Mouse (Mus musculus) heart, postnatal 10 days (tissue): ENCODE measurements around the gene Rtkn2. TPM values are rescaled to one million over a fixed set of nuclear protein-coding genes. Genes with fewer than 3 reads are reported as not detected.
"Not testable (repeated sequence)": the region's sequence is repeated elsewhere in the genome, so short reads cannot be mapped to it uniquely, and the experiment has no call there.

Source experiments
- DNase-seq, 2 experiments: peaks; one replicate each; pipeline ENCODE4 v3.0.0; 2021
- intact Hi-C: fragments of 180-260 bp; cut with DNase I; formaldehyde crosslinking; loops from one replicate; pipeline ENCODE4 v1.15.1; 2025
- total RNA-seq, 2 experiments: library from RNA; stranded (reverse); gene quantifications; 2 replicates each; pipeline ENCODE4 v1.2.3; 2021

Rtkn2 gene
- total RNA-seq, 2 experiments from 2014 or later, result 1.7 to 1.8 TPM

DNA sequence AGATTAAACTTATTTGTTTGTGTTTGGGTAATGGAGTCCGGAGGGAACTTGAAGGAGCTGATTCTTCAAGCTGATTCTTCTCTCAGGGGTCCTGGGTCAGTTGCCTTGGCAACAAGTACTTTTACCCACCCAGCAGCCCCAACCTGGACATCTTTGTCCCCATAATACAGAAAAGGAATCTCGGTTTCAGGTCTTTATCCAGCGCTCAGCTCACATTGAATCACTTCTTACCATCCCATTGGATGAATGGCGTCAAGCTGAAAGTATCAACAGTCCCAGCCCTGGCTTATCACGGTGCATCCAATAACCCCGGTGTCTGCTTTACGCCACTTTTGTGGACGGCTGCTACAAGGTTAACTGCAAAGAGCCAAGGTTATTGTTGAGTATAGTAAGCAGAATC is 89.1 kb downstream of the Rtkn2 start:
- no peak for DNase-seq
- intact Hi-C loops, result no loop called here

DNA sequence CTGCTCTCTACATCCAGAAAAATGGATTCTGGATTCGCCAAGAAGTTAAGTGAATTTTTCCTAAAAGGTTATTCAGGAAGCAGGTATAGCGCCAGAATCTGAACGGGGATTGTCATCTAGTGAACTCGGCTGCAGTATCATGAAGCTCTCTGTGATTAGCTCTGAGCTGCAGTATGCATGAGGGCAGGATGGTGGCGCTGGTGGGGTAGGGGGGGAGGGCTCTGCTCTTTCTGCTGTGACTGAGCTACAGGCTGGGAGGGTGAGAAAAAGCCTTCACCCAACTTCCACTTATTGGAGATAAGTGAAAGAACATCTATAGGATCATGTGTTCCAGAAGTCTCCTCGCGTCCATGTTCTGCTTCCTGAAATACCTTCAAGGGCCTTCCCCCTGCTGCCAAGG is 91.7 kb downstream of the Rtkn2 start:
- intact Hi-C loops, result no loop called here
- DNase-seq, result no peak

DNA sequence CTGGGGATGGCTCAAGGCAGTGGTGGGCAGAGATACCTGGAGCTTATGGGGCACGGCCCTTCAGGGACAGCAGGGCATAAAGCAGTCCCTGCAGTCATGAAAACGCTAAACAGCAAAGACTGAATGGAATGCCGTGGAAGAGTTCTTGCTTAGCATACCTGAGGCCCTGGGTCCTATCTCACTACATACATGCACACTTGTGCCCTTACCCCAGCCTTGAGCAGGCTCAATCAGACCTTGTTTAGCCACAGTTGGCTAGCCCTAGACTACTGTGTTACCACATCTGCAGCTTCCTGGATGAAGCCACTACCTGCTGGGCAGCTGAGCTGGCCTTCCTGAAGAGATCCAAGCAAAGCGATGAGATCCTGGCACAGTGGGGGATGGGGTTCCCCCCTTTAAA is 93.3 kb downstream of the Rtkn2 start:
- intact Hi-C loops, result no loop called here
- DNase-seq, result no peak

DNA sequence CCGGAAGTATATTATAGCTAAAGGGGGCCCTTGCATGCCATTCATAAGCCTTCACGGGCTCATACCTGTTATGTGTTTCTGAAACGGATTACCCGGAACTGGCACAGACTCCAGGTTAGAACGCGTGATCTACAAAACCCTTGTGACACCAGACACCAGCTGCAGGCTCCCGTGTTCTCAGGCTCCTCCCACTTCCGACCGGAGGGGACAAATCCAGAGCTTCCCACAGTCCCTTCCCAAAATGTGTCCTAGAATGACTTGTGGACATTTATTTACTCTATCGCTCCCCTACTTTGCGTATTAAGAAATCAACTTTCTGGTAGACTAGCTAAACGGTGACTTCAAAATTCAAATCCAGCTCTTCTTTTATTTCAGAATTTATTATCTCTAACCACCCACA is 94.9 kb downstream of the Rtkn2 start:
- intact Hi-C loops, result no loop called here
- no peak for DNase-seq

DNA sequence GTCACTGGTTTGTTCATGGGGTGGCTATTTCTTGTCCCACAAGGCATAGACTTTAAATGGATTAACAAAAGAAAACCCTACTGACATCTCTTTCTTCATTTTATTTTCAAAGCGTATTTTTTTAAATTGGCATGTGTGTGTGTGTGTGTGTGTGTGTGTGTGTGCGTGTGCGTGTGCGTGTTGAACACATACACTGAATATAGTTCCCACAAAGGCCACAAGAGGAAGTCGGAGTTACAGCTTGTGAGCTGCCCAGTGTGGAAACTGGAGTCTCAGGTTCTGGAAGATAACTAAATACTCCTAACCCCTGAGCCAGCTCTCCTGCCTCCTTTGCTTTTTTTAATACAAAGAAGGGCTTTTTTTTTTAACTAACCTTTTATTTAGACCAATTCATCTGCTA is 95.8 kb downstream of the Rtkn2 start:
- intact Hi-C loops, result no loop called here
- no peak for DNase-seq

DNA sequence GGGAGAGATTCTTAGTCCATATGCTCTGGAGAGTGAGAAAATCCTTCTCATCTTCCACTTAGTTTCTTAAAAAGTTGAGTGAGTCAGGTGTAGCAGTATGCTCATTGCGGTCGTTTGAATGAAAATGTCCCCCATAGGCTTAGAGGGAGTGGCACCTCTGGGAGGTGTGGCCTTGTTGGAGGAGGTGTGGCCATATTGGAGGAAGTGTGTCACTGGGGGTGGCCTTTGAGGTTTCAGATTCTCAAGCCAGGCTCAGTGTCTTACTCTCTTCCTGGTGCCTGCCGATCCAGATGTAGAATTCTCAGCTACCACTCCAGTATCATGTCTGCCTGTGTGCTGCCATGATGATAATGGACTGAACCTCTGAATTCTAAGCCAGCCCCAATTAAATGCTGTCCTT is 99.3 kb downstream of the Rtkn2 start:
- no peak for DNase-seq
- intact Hi-C loops, result no loop called here

DNA sequence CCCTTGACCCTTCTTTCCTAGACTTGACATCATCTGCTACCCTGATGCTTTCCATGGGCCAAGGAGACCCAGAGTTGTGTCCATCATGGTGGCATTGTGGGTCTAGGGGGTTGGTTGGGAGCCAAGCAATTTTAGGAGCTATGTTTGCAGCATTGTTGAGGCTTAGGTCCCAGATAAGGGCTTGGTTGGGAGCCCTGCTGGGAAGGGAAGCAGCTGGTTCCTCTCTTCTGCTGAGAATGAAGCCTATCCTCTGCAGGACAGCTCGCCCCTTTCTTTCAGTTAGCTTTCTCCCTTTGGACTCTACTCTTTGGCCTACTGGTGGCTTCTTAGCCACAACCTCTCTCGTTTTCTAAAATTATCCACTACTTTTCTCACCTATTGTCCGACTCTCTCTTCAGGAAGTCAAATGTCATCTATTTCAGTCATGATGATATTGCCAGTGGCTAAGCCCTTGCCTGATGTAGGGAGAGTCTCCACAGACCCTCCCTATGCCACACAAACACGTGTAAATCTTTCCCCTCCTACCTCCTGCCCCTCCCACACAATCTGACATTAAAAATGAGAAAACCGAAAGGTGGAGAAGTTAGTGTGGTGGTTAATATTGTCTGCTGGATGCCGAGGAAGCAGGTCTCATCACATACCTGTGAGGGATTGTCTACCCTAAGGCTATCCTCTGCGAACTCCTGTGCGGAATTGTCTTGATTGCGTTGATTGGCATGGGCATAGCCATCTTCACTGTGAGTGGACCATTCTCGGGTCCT is 100.7 kb downstream of the Rtkn2 start:
- DNase-seq, result no peak
- intact Hi-C loops, result loop anchor here (5.0 to 10.0 kb wide), 2 partner anchors 73 to 215 kb away; no protein-coding TSS in a partner anchor

DNA sequence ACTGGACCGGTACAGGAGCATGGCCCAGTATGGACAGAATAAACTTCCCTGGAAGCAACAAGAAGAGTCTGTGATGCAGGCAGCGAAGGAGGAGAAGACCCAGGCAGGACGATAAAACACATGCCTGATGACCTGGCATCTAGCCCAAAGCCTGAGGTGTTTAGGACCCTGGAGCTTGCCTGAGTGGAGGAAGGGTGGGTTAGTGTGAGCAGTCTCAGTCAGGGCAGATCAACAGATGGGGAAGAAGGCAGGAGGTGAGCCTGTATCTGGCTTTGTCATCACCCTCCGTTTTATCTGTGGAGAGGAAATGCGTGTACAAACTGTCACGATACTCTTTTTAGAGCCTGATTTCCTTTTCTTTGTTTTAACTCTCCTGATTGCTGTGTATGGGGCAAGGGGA is 102.3 kb downstream of the Rtkn2 start:
- intact Hi-C loops, result loop anchor here (5.0 to 10.0 kb wide), 2 partner anchors 74 to 217 kb away; no protein-coding TSS in a partner anchor
- peak; percentile 51 to 62 for DNase-seq

DNA sequence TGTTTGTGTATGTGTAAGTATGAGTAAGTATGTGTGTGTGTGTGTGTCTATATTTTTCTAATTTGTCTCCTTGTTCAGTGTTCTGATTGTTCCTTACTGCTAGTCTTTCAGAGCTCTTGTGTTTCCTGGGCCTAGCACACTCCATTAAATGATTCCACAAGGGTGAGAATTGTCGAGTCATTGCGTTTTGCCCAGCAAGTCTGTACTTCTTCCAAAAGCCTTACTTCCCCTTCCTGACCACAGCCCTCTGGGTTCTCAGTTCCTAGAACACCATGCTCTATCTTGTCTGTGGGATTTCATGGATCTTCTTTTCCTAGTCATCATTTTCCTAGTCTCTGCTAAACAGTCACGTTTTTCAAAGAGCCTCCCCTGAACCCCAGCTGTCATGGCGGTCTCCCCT is 106.2 kb downstream of the Rtkn2 start:
- intact Hi-C loops, result loop anchor here (10.0 kb wide), 1 partner anchor 221 kb away; no protein-coding TSS in a partner anchor
- DNase-seq, result no peak

DNA sequence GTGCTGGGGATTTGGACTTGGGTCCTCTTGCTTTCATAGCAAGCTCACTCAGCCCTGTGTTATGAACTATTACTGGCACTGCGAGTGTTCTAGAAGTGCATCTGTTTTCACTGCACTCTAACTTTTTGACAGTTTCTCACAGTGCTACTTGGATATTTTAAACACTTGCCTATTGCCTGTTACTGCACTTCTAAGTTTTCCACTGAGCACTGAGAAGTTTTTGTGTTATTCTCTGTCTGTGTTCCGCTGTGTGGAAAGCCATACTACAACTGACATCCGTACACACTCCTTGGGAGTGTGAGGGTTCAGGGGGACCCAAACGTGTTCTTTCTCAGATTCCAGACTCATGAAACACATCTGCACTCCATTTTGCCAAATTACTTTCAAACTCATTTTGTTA is 107.6 kb downstream of the Rtkn2 start:
- intact Hi-C loops, result loop anchor here (10.0 kb wide), 1 partner anchor 222 kb away; no protein-coding TSS in a partner anchor
- DNase-seq, result no peak

DNA sequence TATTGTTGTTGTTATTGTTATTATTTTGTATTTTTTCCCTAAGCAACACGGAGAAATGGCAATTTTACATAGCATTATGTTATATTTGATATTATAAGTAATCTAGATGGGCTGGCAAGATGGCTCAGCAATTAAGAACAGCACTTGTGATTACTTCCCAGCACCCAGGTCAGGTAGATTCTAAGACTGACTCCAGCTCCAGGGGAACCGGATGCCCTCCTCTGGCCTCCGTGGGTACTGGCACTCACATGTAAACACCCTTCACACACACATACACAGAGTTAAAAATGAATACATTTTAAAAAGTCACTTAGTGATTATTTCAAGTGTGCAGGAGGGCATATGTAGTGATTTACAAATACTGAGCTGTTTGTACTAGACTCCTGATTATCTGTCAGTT is 108.4 kb downstream of the Rtkn2 start:
- intact Hi-C loops, result loop anchor here (10.0 kb wide), 1 partner anchor 223 kb away; no protein-coding TSS in a partner anchor
- DNase-seq, result no peak

DNA sequence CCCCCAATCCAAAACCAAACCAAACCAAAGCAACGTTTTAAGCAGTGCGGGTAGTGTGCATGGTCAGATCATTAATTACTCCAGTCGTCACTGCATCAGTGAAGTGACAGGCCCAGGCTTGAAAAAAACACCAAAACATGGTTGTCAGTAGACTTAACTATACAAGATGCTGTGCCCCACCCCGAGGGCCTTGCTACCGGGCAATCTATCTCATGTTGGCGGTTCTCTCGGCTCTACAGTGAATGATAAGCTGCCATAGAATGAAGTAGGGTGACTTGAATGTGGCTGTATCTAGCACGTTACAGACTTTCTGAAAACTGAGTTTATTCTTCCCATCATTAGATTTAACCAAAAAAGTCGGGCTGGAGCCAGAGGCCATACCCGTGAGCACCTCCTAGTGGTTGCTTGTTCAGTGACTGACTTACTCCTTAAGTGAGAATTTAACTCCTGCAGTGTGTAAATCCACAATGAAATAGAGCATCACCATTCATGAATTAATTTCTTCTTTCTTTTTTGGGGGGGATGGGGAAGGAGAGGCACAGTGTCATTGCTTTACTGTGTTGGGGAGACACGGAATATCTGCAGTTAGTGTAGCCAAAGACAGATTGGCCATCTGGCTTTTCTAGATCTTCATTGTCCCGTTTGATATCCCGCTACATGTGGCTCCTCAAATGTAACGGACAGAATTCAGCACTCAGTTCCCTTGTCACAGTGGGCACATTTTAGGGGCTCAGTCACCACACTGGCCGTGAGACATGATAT is 110.2 kb downstream of the Rtkn2 start:
- intact Hi-C loops, result loop anchor here (2.0 to 10.0 kb wide), 3 partner anchors 38 to 225 kb away; no protein-coding TSS in a partner anchor
- DNase-seq, result peak; percentile 63 to 71

DNA sequence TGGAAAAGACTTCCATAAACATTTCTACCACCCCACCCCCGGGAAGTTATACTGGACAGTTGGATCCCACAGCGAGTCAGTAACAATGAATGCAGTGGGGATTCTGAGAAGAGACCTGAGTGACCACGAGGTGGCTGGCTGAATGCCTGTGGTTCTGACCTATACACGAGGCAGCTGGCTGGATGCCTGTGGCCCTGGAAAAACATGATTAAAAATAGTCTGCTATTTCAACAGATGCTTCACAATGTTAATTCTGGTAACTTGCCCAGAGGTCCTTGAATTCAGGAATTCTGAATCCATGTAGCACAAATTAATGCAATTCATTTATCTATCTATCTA is 110.8 kb downstream of the Rtkn2 start:
- DNase-seq, result peak; percentile 96
- intact Hi-C loops, result loop anchor here (2.0 to 5.0 kb wide), 2 partner anchors 37 to 49 kb away; no protein-coding TSS in a partner anchor

DNA sequence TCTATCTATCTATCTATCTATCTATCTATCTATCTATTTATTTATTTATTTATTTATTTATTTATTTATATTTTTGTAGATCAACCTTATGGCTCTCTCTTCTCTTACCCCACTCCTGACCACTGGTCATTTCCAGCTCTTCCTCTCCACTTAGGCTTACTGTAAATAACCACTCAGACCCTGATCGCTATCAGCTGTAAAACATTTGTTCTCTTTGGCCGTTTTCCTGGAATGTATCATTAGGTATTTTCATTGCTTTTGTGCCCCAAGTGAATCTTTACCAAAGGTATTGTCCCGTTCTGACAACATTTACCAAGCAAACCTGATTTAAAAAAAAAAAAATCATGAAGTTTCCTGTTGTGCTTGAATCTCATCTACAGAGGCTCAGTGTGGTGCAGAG is 111.2 kb downstream of the Rtkn2 start:
- no peak for DNase-seq
- intact Hi-C loops, result loop anchor here (2.0 to 5.0 kb wide), 2 partner anchors 37 to 48 kb away; no protein-coding TSS in a partner anchor

DNA sequence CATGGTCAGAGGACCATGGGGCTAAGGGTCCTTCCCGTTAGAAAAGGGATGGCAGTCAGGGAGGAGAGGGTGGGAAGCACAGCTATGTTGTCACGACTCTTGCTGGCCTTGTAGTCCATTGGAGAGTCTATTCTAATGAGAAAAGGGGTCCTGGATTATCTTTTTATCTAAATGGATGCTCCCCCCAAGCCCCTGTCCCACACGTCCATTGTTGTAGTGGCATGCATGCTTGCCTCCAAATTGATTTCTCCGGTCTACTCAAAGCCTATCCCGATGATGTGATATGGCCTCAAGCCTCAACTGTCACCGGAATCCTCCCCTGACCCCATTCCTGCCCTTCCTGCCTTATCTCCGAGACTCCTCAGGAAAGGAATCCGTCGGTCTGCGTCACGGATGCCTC is 111.6 kb downstream of the Rtkn2 start:
- no peak for DNase-seq
- intact Hi-C loops, result loop anchor here (2.0 to 5.0 kb wide), 2 partner anchors 36 to 48 kb away; no protein-coding TSS in a partner anchor

DNA sequence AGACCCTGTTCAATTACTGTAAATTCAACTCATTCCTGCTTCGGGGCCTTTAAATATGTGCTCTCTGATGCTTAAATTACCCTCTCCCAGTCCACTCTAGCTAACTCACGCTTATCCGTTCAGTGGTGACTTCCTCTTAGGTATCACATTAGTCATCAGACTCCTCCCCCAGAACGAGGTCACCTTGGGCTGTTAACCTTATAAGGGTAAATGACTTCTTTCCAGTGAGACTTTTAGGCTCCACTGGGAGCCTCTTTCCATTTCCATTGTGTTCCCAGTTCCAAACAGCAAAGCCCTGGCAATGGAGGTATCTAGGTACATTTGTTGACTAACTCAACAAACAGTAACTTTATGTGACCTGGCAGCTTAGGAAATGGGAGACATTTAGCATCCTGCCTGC is 112.5 kb downstream of the Rtkn2 start:
- DNase-seq, result no peak
- intact Hi-C loops, result loop anchor here (2.0 to 5.0 kb wide), 2 partner anchors 35 to 47 kb away; no protein-coding TSS in a partner anchor

DNA sequence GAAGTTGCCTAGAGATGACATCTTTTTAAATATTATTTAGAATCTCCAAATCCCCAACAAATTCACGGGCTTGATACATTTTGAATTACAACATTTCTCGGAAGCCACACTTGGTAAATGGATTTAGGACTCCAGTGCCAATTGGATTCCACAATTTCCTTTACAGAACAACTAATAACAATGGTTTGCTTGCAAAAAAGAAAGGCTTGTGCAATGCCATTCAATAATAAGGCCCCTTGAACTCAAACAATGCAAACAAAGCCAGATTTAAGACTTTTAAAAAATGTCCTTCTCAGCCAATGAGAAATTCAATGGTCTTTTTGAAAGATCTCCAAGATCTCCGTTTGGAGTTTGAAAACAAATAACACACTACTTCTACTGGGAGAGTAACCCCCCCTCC is 114.1 kb downstream of the Rtkn2 start:
- no peak for DNase-seq
- intact Hi-C loops, result loop anchor here (5.0 kb wide), 1 partner anchor 34 kb away; no protein-coding TSS in a partner anchor

DNA sequence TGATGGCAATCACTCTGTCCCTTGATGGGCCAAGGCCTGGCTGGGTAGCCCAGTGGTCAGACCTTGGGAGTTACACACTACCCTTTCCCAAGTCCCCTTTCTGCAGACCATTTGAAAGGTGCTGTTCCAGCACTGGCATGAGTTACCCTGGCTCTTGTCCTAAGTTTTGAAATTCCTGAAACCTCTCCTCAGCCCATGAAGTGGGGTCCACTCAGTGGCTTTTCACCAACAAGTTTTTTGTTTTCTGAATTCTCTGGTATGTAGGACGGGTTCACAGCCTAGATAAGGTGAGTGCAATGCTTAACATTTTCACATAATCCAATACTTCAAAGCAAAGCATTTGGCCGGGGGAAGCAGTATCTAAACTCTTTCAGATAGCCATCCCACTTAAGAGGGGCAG is 115.8 kb downstream of the Rtkn2 start:
- no peak for DNase-seq
- intact Hi-C loops, result no loop called here

DNA sequence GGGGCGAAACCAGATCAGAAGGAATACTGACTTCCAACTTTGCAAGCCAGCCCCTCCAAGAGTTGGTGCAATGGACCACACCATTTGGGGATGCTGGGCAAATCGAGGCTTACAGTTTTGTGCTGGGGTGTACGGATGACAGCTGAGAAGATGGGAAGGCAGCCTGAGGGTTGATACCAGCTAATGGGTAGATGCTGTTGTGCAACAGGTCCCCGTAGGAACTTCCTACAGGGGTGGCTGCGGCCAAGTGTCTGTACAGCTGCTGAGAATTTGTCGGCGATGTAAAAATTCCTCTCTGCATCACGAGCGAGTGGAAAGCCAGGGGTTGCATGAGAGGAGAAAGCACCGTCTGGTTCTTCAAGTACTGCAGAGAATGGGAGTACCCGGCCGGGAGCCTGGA is 117.0 kb downstream of the Rtkn2 start:
- intact Hi-C loops, result no loop called here
- no peak for DNase-seq

DNA sequence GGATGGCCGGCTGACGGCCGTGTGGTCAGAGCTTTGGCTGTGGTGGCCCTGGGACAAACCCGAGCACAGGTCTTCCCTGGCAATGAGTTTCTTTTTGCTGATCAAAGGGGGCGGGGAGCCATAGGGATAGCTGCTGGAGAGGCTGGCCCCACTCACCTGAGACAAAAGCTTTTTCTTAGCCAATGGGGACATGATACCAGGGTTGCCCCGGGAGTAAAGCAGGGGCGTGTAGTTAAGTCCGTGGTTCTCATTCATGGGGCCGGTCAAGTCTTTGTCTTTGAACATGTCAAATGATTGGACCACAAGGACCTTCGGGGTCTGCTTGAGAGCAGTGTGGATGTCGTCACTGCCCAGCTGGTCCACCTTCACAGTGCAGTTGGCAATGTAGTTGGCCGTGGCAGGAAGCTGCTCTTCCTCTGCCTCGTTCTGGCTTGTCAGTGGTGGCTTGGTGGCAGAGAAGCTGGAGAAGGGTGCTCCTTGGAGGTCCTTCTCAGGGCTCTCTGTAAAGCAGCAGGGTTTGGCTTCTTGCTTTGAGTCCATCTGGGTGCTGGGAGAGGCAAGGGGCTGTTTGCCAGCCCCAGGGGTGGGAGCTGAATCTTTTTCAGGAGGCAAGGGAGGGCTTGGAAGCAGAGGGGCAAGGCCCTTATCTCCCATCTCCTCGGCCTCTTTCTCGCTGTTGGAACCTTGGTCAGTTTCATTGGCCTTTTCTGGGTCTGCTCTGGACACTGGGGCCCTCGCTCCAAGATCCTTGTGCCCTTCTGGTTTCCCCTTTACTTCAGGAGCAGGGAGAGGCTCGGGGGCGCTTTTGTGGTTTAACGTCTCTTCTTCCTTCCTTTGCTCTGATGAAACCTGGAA is 118.7 kb downstream of the Rtkn2 start:
- intact Hi-C loops, result no loop called here
- DNase-seq, result no peak

DNA sequence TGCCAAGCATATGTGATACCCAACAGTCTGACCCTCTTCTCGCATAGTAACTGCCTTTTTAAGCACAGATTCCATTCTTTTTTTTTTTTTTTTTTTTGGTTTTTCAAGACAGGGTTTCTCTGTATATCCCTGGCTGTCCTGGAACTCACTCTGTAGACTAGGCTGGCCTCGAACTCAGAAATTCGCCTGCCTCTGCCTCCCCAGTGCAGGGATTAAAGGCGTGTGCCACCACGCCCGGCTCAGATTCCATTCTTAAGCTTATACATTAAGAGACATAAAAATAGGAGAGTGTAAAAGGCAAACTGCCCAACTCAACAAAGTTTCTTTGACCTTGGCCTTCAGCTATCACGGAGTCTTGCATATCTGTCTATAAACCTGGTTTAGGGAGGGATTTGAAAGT is 120.4 kb downstream of the Rtkn2 start:
- intact Hi-C loops, result loop anchor here (5.0 kb wide), 1 partner anchor 178 kb away; the partner anchor contains the start of gene Arid5b
- DNase-seq, result not testable (repeated sequence)
